In the genomic region with DNA sequence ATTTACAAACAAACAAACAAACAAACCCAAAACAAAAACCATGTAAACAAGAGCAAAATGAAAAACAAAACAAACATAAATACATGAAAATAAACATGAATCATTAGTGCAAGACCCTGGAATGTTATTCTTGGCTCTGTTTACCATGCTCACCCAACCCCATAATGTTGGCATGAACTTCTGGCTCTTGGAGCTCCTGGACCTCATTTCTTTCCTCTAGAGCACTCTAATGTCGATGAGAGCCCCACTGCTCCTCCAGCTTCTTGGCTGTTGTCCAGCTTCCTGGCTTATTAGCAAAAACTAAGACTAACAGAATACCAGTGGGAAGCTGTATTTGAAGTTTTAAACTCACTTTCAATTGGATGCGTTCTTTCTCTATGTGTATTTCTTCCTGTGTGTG, we compare ENCODE assay signal across 8 mouse cellular contexts.
DNase-seq lines count a peak whose midpoint lies in the region; ATAC-seq lines count a peak whose summit lies in the region.

No protein-coding gene starts in this region.

- DNase-seq in cerebellum, postnatal 36 days, result peak; percentile 5 to 6
- DNase-seq in cerebellum, adult 11 months, result no peak
- peak; percentile 7 for DNase-seq in right cerebral cortex, adult 18-20 months
- DNase-seq in right cerebral cortex, adult 2 months (ENCODE audit: low spot score in 2 of 2), result no peak
- DNase-seq in kidney, postnatal 10 days, result peak; percentile 71
- peak; percentile 4 for DNase-seq in right cerebral cortex, postnatal 14 days
- no peak for DNase-seq in cerebellum, adult 9-10 months

- no peak for ATAC-seq in erythroblast, adult 5-6 weeks (replicated peaks; ENCODE audit: low FRiP score, poor library complexity, severe bottlenecking)

Comparison
In these comparisons a context has a peak if more than half of its experiments do, and no peak if none do; other contexts are left out.
1. DNase-seq: peak in cerebellum, postnatal 36 days (2 of 2), right cerebral cortex, adult 18-20 months (single experiment), kidney, postnatal 10 days (single experiment) and right cerebral cortex, postnatal 14 days (single experiment); none in cerebellum, adult 11 months (single experiment), right cerebral cortex, adult 2 months (0 of 2) and cerebellum, adult 9-10 months (single experiment).